Mouse (Mus musculus): ENCODE data around the gene Ugt2a1.

- TF ChIP-seq CTCF (IDR thresholded peaks at IDR 0.05; ENCODE audit: extremely low read depth, insufficient read depth, low read length) (no peak), POLR2A (IDR thresholded peaks at IDR 0.05; ENCODE audit: extremely low read depth, insufficient read depth, low read length) (no peak)
Observed at GRCm38 (mm10) chr5:87499341-87499740, 8.7 kb upstream of the Ugt2a1 start.
